Mouse (Mus musculus): ENCODE measurements at regions not wholly inside any gene's neighbourhood (a gene's known extent, or its start where the extent isn't known, plus 50 kb on each side); places are given as distances from the start of the nearest gene placed in this dataset.

DNA sequence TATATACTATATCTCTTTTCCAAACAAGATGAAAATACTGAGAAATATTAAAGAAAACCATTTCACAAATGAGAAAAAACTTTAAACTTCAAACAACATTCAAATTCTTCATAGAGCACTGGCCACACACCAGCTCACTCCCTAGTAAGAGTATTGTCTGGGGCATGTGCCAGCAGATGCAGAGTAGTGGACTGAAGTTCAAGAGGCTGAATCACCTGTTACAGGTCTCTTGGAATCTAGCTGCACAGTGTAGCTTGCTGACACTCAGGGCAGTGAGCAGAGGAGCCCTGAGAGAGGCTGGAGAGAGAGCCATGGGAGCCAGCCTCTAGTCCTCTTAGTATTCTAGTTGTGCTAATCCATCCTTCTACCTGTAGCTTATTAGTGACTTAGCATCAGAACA, 208.4 kb downstream of the Cd83 start:
- no peak overlapping the region for H3K4me3 ChIP-seq (ENCODE audit: low read depth, low read length)
- H3K9ac ChIP-seq (ENCODE audit: low read length) = no peak overlapping the region
- no peaks in the 10 kb centered on the region for H3K36me3 ChIP-seq (ENCODE audit: control insufficient read depth, insufficient read depth, low read length)
- H3K27ac ChIP-seq (ENCODE audit: low read depth) = no peak overlapping the region
- no peaks in the 10 kb centered on the region for H3K9me3 ChIP-seq (ENCODE audit: control insufficient read depth, low read length)
- no peak overlapping the region for H3K4me2 ChIP-seq (ENCODE audit: low read length)
- DNase-seq (ENCODE audit: low spot score) = no peak
- H3K27me3 ChIP-seq (replicated peaks; ENCODE audit: control insufficient read depth, insufficient read depth, low read length) = no peaks in the 10 kb centered on the region
- no peak for ATAC-seq (replicated peaks; ENCODE audit: low FRiP score, low TSS enrichment, low read depth)
- peaks cover 17% of the 10 kb centered on the region for H3K4me1 ChIP-seq (replicated peaks; ENCODE audit: control insufficient read depth, insufficient read depth, low read length)

GRCm38 (mm10) chr13:43994361-43994760, 209.8 kb downstream of the Cd83 start:
- Histone ChIP-seq H3K9me3 (ENCODE audit: control insufficient read depth, low read length) (no peaks in the 10 kb centered on the region), H3K27ac (ENCODE audit: low read depth) (no peak overlapping the region), H3K9ac (ENCODE audit: low read length) (no peak overlapping the region), H3K4me1 (replicated peaks; ENCODE audit: control insufficient read depth, insufficient read depth, low read length) (peaks cover 17% of the 10 kb centered on the region), H3K27me3 (replicated peaks; ENCODE audit: control insufficient read depth, insufficient read depth, low read length) (no peaks in the 10 kb centered on the region), H3K4me2 (ENCODE audit: low read length) (no peak overlapping the region), H3K4me3 (ENCODE audit: low read depth, low read length) (no peak overlapping the region), H3K36me3 (ENCODE audit: control insufficient read depth, insufficient read depth, low read length) (no peaks in the 10 kb centered on the region)
- DNase-seq (ENCODE audit: low spot score) (no peak), ATAC-seq (replicated peaks; ENCODE audit: low FRiP score, low TSS enrichment, low read depth) (no peak)
- 88% methylated on average over 4 of the region's 4 CpGs for WGBS

GRCm38 (mm10) chr13:43995623-43996022, 211.0 kb downstream of the Cd83 start:
- Histone ChIP-seq H3K9ac (ENCODE audit: low read length) (no peak overlapping the region), H3K36me3 (ENCODE audit: control insufficient read depth, insufficient read depth, low read length) (no peaks in the 10 kb centered on the region), H3K27ac (ENCODE audit: low read depth) (no peak overlapping the region), H3K9me3 (ENCODE audit: control insufficient read depth, low read length) (no peaks in the 10 kb centered on the region), H3K4me3 (ENCODE audit: low read depth, low read length) (no peak overlapping the region), H3K4me2 (ENCODE audit: low read length) (no peak overlapping the region), H3K27me3 (replicated peaks; ENCODE audit: control insufficient read depth, insufficient read depth, low read length) (no peaks in the 10 kb centered on the region), H3K4me1 (replicated peaks; ENCODE audit: control insufficient read depth, insufficient read depth, low read length) (peaks cover 15% of the 10 kb centered on the region)
- WGBS = 31% methylated on average over 3 of the region's 3 CpGs
- ATAC-seq (replicated peaks; ENCODE audit: low FRiP score, low TSS enrichment, low read depth) (no peak), DNase-seq (ENCODE audit: low spot score) (no peak)

DNA sequence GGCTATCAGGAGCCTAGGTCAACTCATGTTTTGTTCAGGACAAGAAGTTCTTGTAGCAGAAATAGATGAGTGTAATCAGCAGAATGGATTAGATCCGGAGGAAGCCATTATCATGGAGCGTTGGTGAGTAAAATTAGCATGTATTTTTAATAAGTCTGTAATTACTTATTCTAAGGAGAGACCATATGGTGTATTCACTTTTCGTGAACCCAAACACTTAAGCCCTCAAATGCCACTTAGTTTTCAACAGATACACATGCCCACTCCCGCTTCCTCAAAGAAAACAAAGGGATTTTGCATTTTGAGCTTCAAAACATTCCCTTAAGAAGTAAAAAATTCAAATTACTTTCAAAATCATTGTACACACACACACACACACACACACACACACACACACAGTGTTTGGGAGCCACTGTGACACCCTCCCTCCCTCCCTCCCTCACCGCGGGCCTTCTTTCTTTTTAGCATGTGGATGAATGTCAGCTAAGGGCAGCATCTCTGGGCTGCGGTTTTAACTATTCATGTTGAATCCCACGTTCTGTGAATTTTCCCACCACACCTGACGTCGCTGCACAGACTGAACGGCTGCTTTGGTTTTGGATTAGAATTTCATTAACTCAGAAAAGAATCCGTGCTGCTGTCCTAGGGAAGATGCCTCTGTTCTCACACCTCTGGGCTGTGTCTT, 217.4 kb downstream of the Cd83 start:
- H3K9ac ChIP-seq (ENCODE audit: low read length) = no peak overlapping the region
- H3K4me1 ChIP-seq (replicated peaks; ENCODE audit: control insufficient read depth, insufficient read depth, low read length) = no peaks in the 10 kb centered on the region
- no peaks in the 10 kb centered on the region for H3K27me3 ChIP-seq (replicated peaks; ENCODE audit: control insufficient read depth, insufficient read depth, low read length)
- H3K27ac ChIP-seq (ENCODE audit: low read depth) = no peak overlapping the region
- H3K9me3 ChIP-seq (ENCODE audit: control insufficient read depth, low read length) = peaks cover 3% of the 10 kb centered on the region; the same call in 1 of the 2 replicates
- DNase-seq (ENCODE audit: low spot score) (no peak), ATAC-seq (replicated peaks; ENCODE audit: low FRiP score, low TSS enrichment, low read depth) (no peak)
- H3K36me3 ChIP-seq (ENCODE audit: control insufficient read depth, insufficient read depth, low read length) = no peaks in the 10 kb centered on the region
- no peak overlapping the region for H3K4me2 ChIP-seq (ENCODE audit: low read length)
- 90% methylated on average over 12 of the region's 12 CpGs for WGBS
- H3K4me3 ChIP-seq (ENCODE audit: low read depth, low read length) = no peak overlapping the region

- no peak overlapping the region for H3K4me2 ChIP-seq (ENCODE audit: low read length)
- H3K9me3 ChIP-seq (ENCODE audit: control insufficient read depth, low read length) = no peaks in the 10 kb centered on the region
- H3K4me1 ChIP-seq (replicated peaks; ENCODE audit: control insufficient read depth, insufficient read depth, low read length) = peaks cover 3% of the 10 kb centered on the region; the same call in 1 of the 2 replicates
- H3K27ac ChIP-seq (ENCODE audit: low read depth) = no peak overlapping the region
- H3K9ac ChIP-seq (ENCODE audit: low read length) = no peak overlapping the region
- no peaks in the 10 kb centered on the region; the same call in 1 of the 2 replicates for H3K27me3 ChIP-seq (replicated peaks; ENCODE audit: control insufficient read depth, insufficient read depth, low read length)
- WGBS = 67% methylated on average over 2 of the region's 2 CpGs
- ATAC-seq (replicated peaks; ENCODE audit: low FRiP score, low TSS enrichment, low read depth) = no peak
- H3K4me3 ChIP-seq (ENCODE audit: low read depth, low read length) = no peak overlapping the region
- no peaks in the 10 kb centered on the region for H3K36me3 ChIP-seq (ENCODE audit: control insufficient read depth, insufficient read depth, low read length)
- no peak for DNase-seq (ENCODE audit: low spot score)
Observed at GRCm38 (mm10) chr13:44012868-44013267, 228.3 kb downstream of the Cd83 start.

DNA sequence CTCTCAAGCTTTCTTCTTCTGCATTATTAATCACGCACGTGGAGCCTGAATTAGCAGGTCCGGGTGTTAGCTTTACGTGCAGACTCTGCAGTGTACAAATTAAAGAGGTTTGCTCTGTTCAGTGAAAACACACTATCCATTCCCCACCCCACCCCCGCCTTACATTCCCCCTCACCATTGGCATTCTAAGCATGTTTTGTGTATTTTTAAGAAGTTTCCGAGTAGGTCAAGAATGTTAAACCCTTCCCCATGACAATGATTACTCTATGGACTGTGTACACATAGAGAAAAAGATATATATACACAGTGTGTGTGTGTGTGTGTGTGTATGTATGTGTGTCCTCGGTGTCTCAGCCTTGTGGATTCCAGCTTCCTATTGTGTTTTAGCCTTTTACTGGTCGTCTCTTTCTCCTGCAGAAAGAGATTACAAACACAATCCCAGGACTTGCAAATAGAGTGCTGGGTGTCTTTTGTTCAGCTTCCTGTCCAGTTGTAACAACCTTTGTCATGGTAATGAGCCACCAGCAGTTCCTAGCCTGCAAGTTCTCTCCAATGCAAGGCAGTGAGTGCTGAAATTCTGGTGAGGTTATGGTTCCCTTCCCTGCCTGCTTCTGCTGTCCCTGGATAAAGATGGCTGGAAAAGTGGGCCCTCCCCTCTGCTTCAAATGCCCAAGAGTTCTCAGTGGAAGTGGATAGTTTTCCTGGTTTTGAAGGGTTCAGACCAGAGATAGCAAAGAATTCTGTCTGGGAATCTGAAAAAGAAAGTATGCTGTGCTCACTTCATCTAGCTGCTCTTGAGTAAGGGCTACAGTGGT, 234.1 kb downstream of the Cd83 start:
- Histone ChIP-seq H3K4me2 (ENCODE audit: low read length) (peak overlapping the region; percentile 23; the same call in 1 of the 2 replicates), H3K36me3 (ENCODE audit: control insufficient read depth, insufficient read depth, low read length) (no peaks in the 10 kb centered on the region), H3K27ac (ENCODE audit: low read depth) (no peak overlapping the region), H3K9me3 (ENCODE audit: control insufficient read depth, low read length) (no peaks in the 10 kb centered on the region), H3K9ac (ENCODE audit: low read length) (no peak overlapping the region), H3K27me3 (replicated peaks; ENCODE audit: control insufficient read depth, insufficient read depth, low read length) (no peaks in the 10 kb centered on the region; the same call in 1 of the 2 replicates), H3K4me3 (ENCODE audit: low read depth, low read length) (no peak overlapping the region), H3K4me1 (replicated peaks; ENCODE audit: control insufficient read depth, insufficient read depth, low read length) (peaks cover 16% of the 10 kb centered on the region)
- DNase-seq (ENCODE audit: low spot score) = no peak
- WGBS = 9% methylated on average over 8 of the region's 8 CpGs
- ATAC-seq (replicated peaks; ENCODE audit: low FRiP score, low TSS enrichment, low read depth) = no peak

DNA sequence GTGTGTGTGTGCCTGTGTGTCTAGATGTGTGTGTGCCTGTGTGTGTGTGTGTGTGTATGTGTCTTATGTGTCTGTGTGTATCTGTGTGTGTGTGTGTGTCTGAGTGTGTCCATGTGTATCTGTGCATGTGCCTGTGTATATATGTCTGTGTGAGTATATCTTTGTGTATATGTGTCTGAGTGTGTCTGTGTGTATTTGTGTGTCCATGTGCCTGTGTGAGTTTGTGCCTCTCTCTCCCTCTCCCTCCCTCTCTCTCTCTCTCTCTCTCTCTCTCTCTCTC, 234.7 kb downstream of the Cd83 start:
- no peak overlapping the region for H3K27ac ChIP-seq (ENCODE audit: low read depth)

DNA sequence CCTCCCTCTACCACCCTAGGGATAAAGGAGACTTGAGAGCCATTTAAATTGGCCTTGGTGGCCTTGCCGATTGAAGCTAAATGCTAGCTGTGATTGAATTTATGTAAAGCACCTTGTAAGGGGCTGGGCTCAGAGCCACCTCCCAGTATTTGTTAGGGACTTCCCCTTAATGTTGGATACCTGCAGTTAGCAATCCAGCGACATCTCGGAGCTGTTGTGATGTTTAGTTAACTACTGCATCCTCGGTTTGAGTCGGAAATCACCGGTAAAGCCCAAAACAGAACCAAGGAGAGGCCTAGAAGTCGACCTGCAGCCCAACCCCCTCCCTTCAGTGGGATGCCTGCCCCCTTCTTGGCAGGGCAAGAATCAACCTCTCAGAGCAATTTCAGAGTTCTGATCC, 236.3 kb downstream of the Cd83 start:
- no peaks in the 10 kb centered on the region; the same call in 1 of the 2 replicates for H3K27me3 ChIP-seq (replicated peaks; ENCODE audit: control insufficient read depth, insufficient read depth, low read length)
- no peak for DNase-seq (ENCODE audit: low spot score)
- ATAC-seq (replicated peaks; ENCODE audit: low FRiP score, low TSS enrichment, low read depth) = no peak
- WGBS = 51% methylated on average over 7 of the region's 7 CpGs
- no peak overlapping the region for H3K4me2 ChIP-seq (ENCODE audit: low read length)
- no peaks in the 10 kb centered on the region for H3K9me3 ChIP-seq (ENCODE audit: control insufficient read depth, low read length)
- peaks cover 25% of the 10 kb centered on the region for H3K4me1 ChIP-seq (replicated peaks; ENCODE audit: control insufficient read depth, insufficient read depth, low read length)
- H3K36me3 ChIP-seq (ENCODE audit: control insufficient read depth, insufficient read depth, low read length) = no peaks in the 10 kb centered on the region
- H3K9ac ChIP-seq (ENCODE audit: low read length) = no peak overlapping the region
- H3K4me3 ChIP-seq (ENCODE audit: low read depth, low read length) = no peak overlapping the region
- H3K27ac ChIP-seq (ENCODE audit: low read depth) = no peak overlapping the region

More for the DNA sequence above, 234.7 kb downstream of the Cd83 start:
- H3K4me1 ChIP-seq (replicated peaks; ENCODE audit: control insufficient read depth, insufficient read depth, low read length) = peaks cover 16% of the 10 kb centered on the region
- H3K9me3 ChIP-seq (ENCODE audit: control insufficient read depth, low read length) = no peaks in the 10 kb centered on the region
- H3K27me3 ChIP-seq (replicated peaks; ENCODE audit: control insufficient read depth, insufficient read depth, low read length) = no peaks in the 10 kb centered on the region; the same call in 1 of the 2 replicates
- ATAC-seq (replicated peaks; ENCODE audit: low FRiP score, low TSS enrichment, low read depth) (no peak), DNase-seq (ENCODE audit: low spot score) (no peak)
- no peak overlapping the region for H3K4me2 ChIP-seq (ENCODE audit: low read length)
- no peaks in the 10 kb centered on the region for H3K36me3 ChIP-seq (ENCODE audit: control insufficient read depth, insufficient read depth, low read length)
- no peak overlapping the region for H3K9ac ChIP-seq (ENCODE audit: low read length)
- no peak overlapping the region for H3K4me3 ChIP-seq (ENCODE audit: low read depth, low read length)

- Histone ChIP-seq H3K4me2 (ENCODE audit: low read length) (no peak overlapping the region), H3K9ac (ENCODE audit: low read length) (no peak overlapping the region), H3K4me1 (replicated peaks; ENCODE audit: control insufficient read depth, insufficient read depth, low read length) (peaks cover 33% of the 10 kb centered on the region), H3K27ac (ENCODE audit: low read depth) (no peak overlapping the region), H3K36me3 (ENCODE audit: control insufficient read depth, insufficient read depth, low read length) (no peaks in the 10 kb centered on the region), H3K4me3 (ENCODE audit: low read depth, low read length) (no peak overlapping the region), H3K9me3 (ENCODE audit: control insufficient read depth, low read length) (no peaks in the 10 kb centered on the region), H3K27me3 (replicated peaks; ENCODE audit: control insufficient read depth, insufficient read depth, low read length) (no peaks in the 10 kb centered on the region)
- DNase-seq (ENCODE audit: low spot score) = no peak
- WGBS = 81% methylated on average over 10 of the region's 10 CpGs
- no peak for ATAC-seq (replicated peaks; ENCODE audit: low FRiP score, low TSS enrichment, low read depth)
Observed at GRCm38 (mm10) chr13:44022106-44022505, 237.5 kb downstream of the Cd83 start.

Measured in intestine, embryonic 14.5 days (tissue).